Mouse (Mus musculus): ENCODE results near the gene Grin2c.
A peak's percentile ranks its signal among the peaks of the same experiment; 100 is the strongest.

The Grin2c gene

GRCm38 (mm10) chr11:115264136-115264861 is 2.7 kb downstream of the Grin2c start:
- DNase-seq, result peak in 1 of 2 experiments; percentile 54

GRCm38 (mm10) chr11:115262954-115263353 is 4.1 kb downstream of the Grin2c start:
- peak; percentile 80 to 81 for DNase-seq

- DNase-seq, result no peak
Measured at GRCm38 (mm10) chr11:115259134-115259533, 7.9 kb downstream of the Grin2c start.

- no peak for DNase-seq
Measured at GRCm38 (mm10) chr11:115257775-115258510, 9.1 kb downstream of the Grin2c start.

- DNase-seq, result no peak
Measured at GRCm38 (mm10) chr11:115251258-115251657, 15.8 kb downstream of the Grin2c start.

GRCm38 (mm10) chr11:115250405-115251090 is 16.5 kb downstream of the Grin2c start:
- no peak for DNase-seq

- peak; percentile 63 to 70 for DNase-seq
Measured at GRCm38 (mm10) chr11:115249721-115250404, 17.2 kb downstream of the Grin2c start.

- no peak for DNase-seq
Measured at GRCm38 (mm10) chr11:115247945-115248344, 19.1 kb downstream of the Grin2c start.

- peak in 1 of 2 experiments; percentile 34 for DNase-seq
Measured at GRCm38 (mm10) chr11:115247240-115247639, 19.8 kb downstream of the Grin2c start.

GRCm38 (mm10) chr11:115246386-115246785 is 20.7 kb downstream of the Grin2c start:
- DNase-seq, result peak; percentile 74 to 75

GRCm38 (mm10) chr11:115244840-115245239 is 22.2 kb downstream of the Grin2c start:
- no peak for DNase-seq

GRCm38 (mm10) chr11:115243783-115244182 is 23.3 kb downstream of the Grin2c start:
- no peak for DNase-seq

- no peak for DNase-seq
Measured at GRCm38 (mm10) chr11:115242746-115243145, 24.3 kb downstream of the Grin2c start.

GRCm38 (mm10) chr11:115241402-115241801 is 25.6 kb downstream of the Grin2c start:
- peak; percentile 73 to 75 for DNase-seq

- no peak for DNase-seq
Measured at GRCm38 (mm10) chr11:115236570-115236969, 30.5 kb downstream of the Grin2c start.

- DNase-seq, result peak; percentile 75 to 77
Measured at GRCm38 (mm10) chr11:115234320-115235044, 32.6 kb downstream of the Grin2c start.

GRCm38 (mm10) chr11:115233526-115234290 is 33.3 kb downstream of the Grin2c start:
- peak; percentile 69 to 85 for DNase-seq

GRCm38 (mm10) chr11:115232889-115233288 is 34.2 kb downstream of the Grin2c start:
- no peak for DNase-seq

- DNase-seq, result peak; percentile 59 to 60
Measured at GRCm38 (mm10) chr11:115231924-115232323, 35.1 kb downstream of the Grin2c start.

- DNase-seq, result no peak
Measured at GRCm38 (mm10) chr11:115231168-115231915, 35.7 kb downstream of the Grin2c start.

Data from cerebellum, postnatal 10 days (tissue).